Mouse (Mus musculus) liver, postnatal 0 days (tissue): Measurements from ENCODE around the gene Gp9.

ENCODE experiments used
- CTCF ChIP-seq: sonication (generic); IDR thresholded peaks from 2 replicates; pipeline ENCODE4 v1.5.1; 2016; ENCODE audit warnings: antibody characterized with exemption, low read depth
- EP300 ChIP-seq: IDR thresholded peaks from 2 replicates; pipeline ENCODE4 v1.6.1; 2016; ENCODE audit warnings: antibody characterized with exemption, low read depth, mild to moderate bottlenecking

DNA sequence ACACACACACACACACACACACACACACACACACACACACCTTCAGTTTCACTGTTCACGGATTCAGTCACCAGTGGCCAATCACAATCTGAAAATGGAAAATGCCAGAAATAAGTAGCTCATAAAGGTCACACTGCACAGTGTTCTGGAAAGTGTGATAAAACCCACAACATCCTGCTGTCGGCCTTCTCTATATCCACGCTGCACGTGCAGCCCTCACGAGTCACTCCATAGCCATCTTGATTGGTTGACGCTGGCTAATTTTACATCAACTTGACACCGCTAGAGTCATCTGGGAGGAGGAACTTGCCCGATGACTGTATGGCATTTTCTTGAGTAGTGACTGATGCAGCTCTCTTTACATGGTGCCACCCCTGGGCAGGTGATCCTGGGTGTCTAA, 35.9 kb upstream of the Gp9 start:
- TF ChIP-seq CTCF = no peak
- no peak for TF ChIP-seq EP300
